Mouse (Mus musculus) kidney, embryonic 16.5 days (tissue): ENCODE measurements at regions not wholly inside any gene's neighbourhood (a gene's known extent, or its start where the extent isn't known, plus 50 kb on each side); places are given as distances from the start of the nearest gene placed in this dataset.

Experiments used
- ATAC-seq: fragments of 200-750 bp; cut with Nextera tagmentation; 2 replicates; pipeline ENCODE4 v1.8.0; 2017; ENCODE audit warnings: moderate TSS enrichment; ENCODE audit not compliant: low FRiP score, low TSS enrichment
- H3K27ac ChIP-seq: fragments of 300-500 bp; sonication (generic); 2 replicates; pipeline ENCODE4 v1.5.1; 2014; ENCODE audit warnings: low read length
- H3K27me3 ChIP-seq: fragments of 300-500 bp; sonication (generic); 2 replicates; pipeline ENCODE4 v1.6.1; 2014; ENCODE audit warnings: low read length, control low read depth, mixed read lengths; ENCODE audit not compliant: insufficient read depth
- H3K36me3 ChIP-seq: fragments of 300-500 bp; sonication (generic); 2 replicates; pipeline ENCODE4 v1.6.1; 2014; ENCODE audit warnings: low read length, control low read depth, mixed read lengths; ENCODE audit not compliant: insufficient read depth
- H3K4me1 ChIP-seq: fragments of 300-500 bp; sonication (generic); 2 replicates; pipeline ENCODE4 v1.6.1; 2014; ENCODE audit warnings: low read length, control low read depth, mixed read lengths; ENCODE audit not compliant: insufficient read depth
- H3K4me2 ChIP-seq: fragments of 300-500 bp; sonication (generic); replicated peaks from 2 replicates; pipeline ENCODE4 v1.6.1; 2014; ENCODE audit warnings: low read depth, low read length
- H3K4me3 ChIP-seq: fragments of 300-500 bp; sonication (generic); 2 replicates; pipeline ENCODE4 v1.5.1; 2014; ENCODE audit warnings: mild to moderate bottlenecking, low read length
- H3K9ac ChIP-seq: fragments of 300-500 bp; sonication (generic); replicated peaks from 2 replicates; pipeline ENCODE4 v1.6.1; 2014; ENCODE audit warnings: low read length
- H3K9me3 ChIP-seq: fragments of 300-500 bp; sonication (generic); 2 replicates; pipeline ENCODE4 v1.6.1; 2016; ENCODE audit warnings: low read length, control low read depth
- WGBS: fragments of 180-500 bp; shearing (Covaris S2); extraction: QIAGEN DNeasy Blood & Tissue Kit; methylation state at CpG from one replicate; pipeline ENCODE4 v1.1.7; 2014; 5-methylcytosine and 5-hydroxymethylcytosine counted together

DNA sequence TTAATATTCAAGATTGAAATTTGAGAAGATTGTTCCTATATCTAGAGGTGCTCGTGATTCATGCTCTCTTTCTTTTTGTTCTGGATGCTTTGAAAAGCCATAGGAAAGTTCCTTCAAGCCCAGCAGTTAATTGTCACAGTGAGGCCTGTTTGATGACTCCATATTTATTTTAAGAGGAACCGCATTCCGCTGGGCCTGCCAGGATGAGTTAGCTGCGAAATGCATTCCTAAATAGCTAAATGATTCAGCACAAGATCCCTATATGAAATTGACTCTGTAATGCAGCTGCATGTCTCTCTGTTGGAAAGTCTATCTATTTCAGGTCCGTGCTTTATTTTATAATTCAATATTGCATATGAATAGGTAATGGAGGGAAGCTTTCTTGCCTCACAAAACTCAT lies 511.9 kb upstream of the Adgra3 start:
- H3K4me3 ChIP-seq: no peak overlapping the region
- no peak overlapping the region for H3K9ac ChIP-seq
- no peaks in the 10 kb centered on the region for H3K27me3 ChIP-seq
- no peak overlapping the region for H3K4me2 ChIP-seq
- H3K9me3 ChIP-seq: no peaks in the 10 kb centered on the region
- no peak for ATAC-seq
- H3K36me3 ChIP-seq: no peaks in the 10 kb centered on the region
- no peaks in the 10 kb centered on the region for H3K4me1 ChIP-seq
- 73% methylated on average over 5 of the region's 5 CpGs for WGBS
- H3K27ac ChIP-seq: no peak overlapping the region

- Histone ChIP-seq H3K36me3 (no peaks in the 10 kb centered on the region), H3K9ac (no peak overlapping the region), H3K9me3 (no peaks in the 10 kb centered on the region), H3K4me3 (no peak overlapping the region), H3K4me2 (no peak overlapping the region), H3K4me1 (no peaks in the 10 kb centered on the region), H3K27ac (no peak overlapping the region), H3K27me3 (no peaks in the 10 kb centered on the region)
- no peak for ATAC-seq
These were observed 492.3 kb upstream of the Adgra3 start for GRCm38 (mm10) chr5:50551125-50551524.

DNA sequence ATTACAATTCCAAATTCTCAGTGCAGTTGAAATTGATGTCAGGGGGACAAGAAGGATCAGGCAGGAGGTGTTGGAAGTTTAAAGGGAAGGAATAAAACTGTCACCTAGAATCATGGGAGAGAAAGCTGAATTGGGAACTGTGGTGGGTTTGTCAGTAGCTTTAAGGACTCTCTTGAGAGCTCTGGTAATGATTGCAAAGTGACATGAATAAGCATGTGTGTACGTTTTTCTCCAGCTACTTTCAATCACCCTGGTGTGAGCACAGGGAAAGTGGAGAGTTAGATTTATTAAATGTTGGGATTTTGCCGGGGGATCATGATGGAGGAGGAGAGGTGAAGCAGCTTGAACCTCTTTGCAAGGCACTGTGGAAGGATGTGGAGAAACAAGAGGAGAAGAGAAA lies 453.7 kb upstream of the Adgra3 start:
- H3K4me3 ChIP-seq: no peak overlapping the region
- H3K9me3 ChIP-seq: no peaks in the 10 kb centered on the region
- no peaks in the 10 kb centered on the region for H3K27me3 ChIP-seq
- ATAC-seq: no peak; the same call in 1 of the 2 replicates
- H3K9ac ChIP-seq: no peak overlapping the region
- WGBS: 23% methylated on average over 2 of the region's 2 CpGs
- no peak overlapping the region for H3K4me2 ChIP-seq
- H3K27ac ChIP-seq: no peak overlapping the region
- H3K4me1 ChIP-seq: no peaks in the 10 kb centered on the region
- H3K36me3 ChIP-seq: no peaks in the 10 kb centered on the region

DNA sequence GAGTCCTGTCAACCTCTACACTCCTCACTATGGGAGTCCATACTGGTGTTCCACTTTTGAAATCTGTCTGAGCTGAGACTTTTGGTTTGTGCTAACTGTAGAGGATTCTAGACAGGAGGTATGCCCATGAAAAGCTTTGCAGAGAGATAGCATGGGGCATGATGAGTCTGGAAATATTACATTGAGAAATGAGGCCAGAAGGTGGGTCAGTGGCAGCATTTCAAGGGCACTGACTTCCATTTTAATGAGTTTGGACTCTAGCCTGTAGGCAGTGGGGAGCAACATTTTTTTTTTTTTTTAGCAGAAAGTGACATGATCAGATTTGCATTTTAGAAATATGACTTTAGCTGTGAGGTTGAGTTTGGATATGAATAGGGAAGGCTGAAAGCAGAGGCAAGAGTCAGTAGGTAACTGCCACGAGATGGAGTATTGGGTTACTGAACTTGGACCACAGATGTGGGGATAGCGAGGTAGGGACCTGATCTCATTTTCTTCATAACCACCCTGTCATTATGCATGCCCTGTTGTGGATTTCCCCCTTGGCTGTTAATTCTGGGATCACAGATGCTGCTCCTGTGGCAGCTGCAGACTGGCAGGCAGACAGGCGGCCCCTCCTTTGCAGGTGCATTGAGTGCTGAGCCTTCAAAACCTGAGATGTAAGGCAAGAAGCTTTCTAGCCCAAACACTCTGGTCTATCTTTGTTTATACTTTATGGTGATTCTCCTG lies 451.1 kb upstream of the Adgra3 start:
- H3K27me3 ChIP-seq: no peaks in the 10 kb centered on the region
- no peak overlapping the region for H3K4me2 ChIP-seq
- no peaks in the 10 kb centered on the region for H3K36me3 ChIP-seq
- H3K4me1 ChIP-seq: no peaks in the 10 kb centered on the region
- no peak overlapping the region for H3K4me3 ChIP-seq
- ATAC-seq: no peak
- no peaks in the 10 kb centered on the region for H3K9me3 ChIP-seq
- WGBS: 69% methylated on average over 3 of the region's 3 CpGs
- H3K27ac ChIP-seq: no peak overlapping the region
- H3K9ac ChIP-seq: no peak overlapping the region

DNA sequence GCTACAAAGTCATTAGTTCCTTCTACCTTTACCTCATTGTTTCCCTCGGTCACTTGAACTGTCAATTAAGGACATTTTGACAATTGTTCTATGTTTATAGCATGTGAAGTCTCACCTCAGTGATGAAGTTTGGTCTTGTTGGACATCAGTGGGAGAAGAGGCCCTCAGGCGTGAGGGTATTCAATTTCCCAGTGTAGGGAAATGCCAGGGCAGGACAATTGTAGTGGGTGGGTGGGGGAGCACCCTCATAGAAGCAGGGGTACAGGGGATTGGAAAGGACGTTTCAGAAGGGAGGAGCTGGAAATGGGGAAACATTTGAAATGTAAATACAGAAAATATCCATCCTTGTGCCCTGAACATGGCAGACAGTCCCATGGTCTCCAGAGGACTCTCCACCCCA lies 431.4 kb upstream of the Adgra3 start:
- 79% methylated on average over 3 of the region's 3 CpGs for WGBS
- Histone ChIP-seq H3K36me3 (no peaks in the 10 kb centered on the region), H3K4me2 (no peak overlapping the region), H3K9ac (no peak overlapping the region), H3K9me3 (no peaks in the 10 kb centered on the region), H3K4me3 (no peak overlapping the region), H3K27me3 (no peaks in the 10 kb centered on the region), H3K27ac (no peak overlapping the region), H3K4me1 (no peaks in the 10 kb centered on the region)
- no peak for ATAC-seq

GRCm38 (mm10) chr5:50476985-50477384 lies 418.2 kb upstream of the Adgra3 start:
- Histone ChIP-seq H3K36me3 (no peaks in the 10 kb centered on the region), H3K4me1 (no peaks in the 10 kb centered on the region), H3K9ac (no peak overlapping the region), H3K27ac (no peak overlapping the region), H3K9me3 (no peaks in the 10 kb centered on the region), H3K27me3 (no peaks in the 10 kb centered on the region), H3K4me2 (no peak overlapping the region), H3K4me3 (no peak overlapping the region)
- 15% methylated on average over 3 of the region's 3 CpGs for WGBS
- no peak for ATAC-seq

- H3K4me2 ChIP-seq: no peak overlapping the region
- 66% methylated on average over 3 of the region's 3 CpGs for WGBS
- H3K27me3 ChIP-seq: no peaks in the 10 kb centered on the region
- H3K27ac ChIP-seq: no peak overlapping the region
- no peaks in the 10 kb centered on the region for H3K9me3 ChIP-seq
- no peaks in the 10 kb centered on the region for H3K36me3 ChIP-seq
- H3K9ac ChIP-seq: no peak overlapping the region
- no peaks in the 10 kb centered on the region for H3K4me1 ChIP-seq
- ATAC-seq: peak; percentile 71; the same call in 1 of the 2 replicates
- H3K4me3 ChIP-seq: no peak overlapping the region
These were observed 402.7 kb upstream of the Adgra3 start for GRCm38 (mm10) chr5:50461491-50461890.

DNA sequence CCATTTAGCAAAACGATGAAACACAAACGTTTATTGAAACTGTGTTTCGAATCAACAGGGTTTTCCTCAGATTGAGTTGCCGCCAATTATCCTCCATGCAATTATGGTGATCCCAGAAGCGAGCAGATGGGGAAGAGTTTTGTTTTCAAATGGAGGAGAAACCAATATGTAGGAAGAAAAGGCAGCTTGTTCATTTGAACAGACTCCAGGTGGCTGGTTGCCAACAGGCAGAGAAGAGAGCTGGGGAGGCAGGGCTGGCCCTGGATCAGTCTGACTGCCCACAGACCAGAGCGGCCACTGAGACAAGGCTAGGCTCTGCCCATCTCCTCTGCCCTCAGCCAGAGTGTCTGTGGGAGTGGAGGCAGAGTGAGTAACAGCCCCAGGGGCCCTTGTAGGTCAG lies 398.8 kb upstream of the Adgra3 start:
- Histone ChIP-seq H3K9me3 (no peaks in the 10 kb centered on the region), H3K9ac (no peak overlapping the region), H3K36me3 (no peaks in the 10 kb centered on the region), H3K4me3 (no peak overlapping the region), H3K27me3 (no peaks in the 10 kb centered on the region), H3K4me1 (no peaks in the 10 kb centered on the region), H3K4me2 (no peak overlapping the region), H3K27ac (no peak overlapping the region)
- 79% methylated on average over 6 of the region's 6 CpGs for WGBS
- ATAC-seq: no peak

DNA sequence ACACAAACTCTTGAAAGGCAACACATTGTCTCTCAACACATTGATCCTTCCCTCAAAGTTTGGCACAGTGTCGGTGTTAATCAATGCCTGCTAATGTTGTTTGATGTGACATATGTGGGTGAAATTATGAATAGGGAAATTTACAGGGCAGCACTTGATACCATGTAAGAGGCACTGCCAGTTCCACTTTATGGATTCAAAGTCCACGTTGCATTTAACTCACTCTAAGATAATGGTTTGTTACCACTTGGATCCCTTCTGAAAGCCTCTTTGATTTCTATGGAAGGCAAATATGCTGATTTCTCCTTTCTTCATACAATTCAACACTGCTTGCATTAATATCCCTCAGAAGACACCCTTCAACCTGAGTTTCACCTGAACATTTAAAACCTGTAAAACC lies 395.6 kb upstream of the Adgra3 start:
- Histone ChIP-seq H3K27me3 (no peaks in the 10 kb centered on the region), H3K27ac (no peak overlapping the region), H3K9me3 (no peaks in the 10 kb centered on the region), H3K4me3 (no peak overlapping the region), H3K4me2 (no peak overlapping the region), H3K4me1 (no peaks in the 10 kb centered on the region), H3K36me3 (no peaks in the 10 kb centered on the region), H3K9ac (no peak overlapping the region)
- no peak for ATAC-seq
- WGBS: 83% methylated on average over 2 of the region's 2 CpGs

GRCm38 (mm10) chr5:50406923-50407322 lies 348.1 kb upstream of the Adgra3 start:
- Histone ChIP-seq H3K4me2 (no peak overlapping the region), H3K27me3 (no peaks in the 10 kb centered on the region), H3K9me3 (no peaks in the 10 kb centered on the region), H3K36me3 (no peaks in the 10 kb centered on the region), H3K4me1 (no peaks in the 10 kb centered on the region), H3K4me3 (no peak overlapping the region), H3K27ac (no peak overlapping the region), H3K9ac (no peak overlapping the region)
- WGBS: 69% methylated on average over 1 of the region's 1 CpGs
- no peak for ATAC-seq
